Mouse (Mus musculus) C2C12 (cell line): ENCODE measurements around the gene Cfap100. TPM values are rescaled to one million over a fixed set of nuclear protein-coding genes. Genes with fewer than 3 reads are reported as not detected.

ENCODE experiments used
- H3K27me3 ChIP-seq: one replicate; pipeline ENCODE4 v1.6.1; 2011; ENCODE audit not compliant: control insufficient read depth, insufficient read depth, insufficient read length
- H3K36me3 ChIP-seq: one replicate; pipeline ENCODE4 v1.6.1; 2011; ENCODE audit not compliant: control insufficient read depth, insufficient read depth
- H3K4me3 ChIP-seq: one replicate; pipeline ENCODE4 v1.5.1; 2011; ENCODE audit warnings: mild to moderate bottlenecking, control low read depth; ENCODE audit not compliant: poor library complexity, insufficient read depth, severe bottlenecking
- H3K79me2 ChIP-seq: one replicate; pipeline ENCODE4 v1.6.1; 2011; ENCODE audit not compliant: control insufficient read depth, insufficient read depth
- H3K79me3 ChIP-seq: one replicate; pipeline ENCODE4 v1.6.1; 2011; ENCODE audit warnings: low read depth, control low read depth
- H3ac ChIP-seq: one replicate; pipeline ENCODE3; 2011; ENCODE audit warnings: low read depth; ENCODE audit not compliant: control insufficient read depth, insufficient read length
- CEBPB ChIP-seq: IDR thresholded peaks from one replicate; pipeline ENCODE4 v1.6.1; 2011; ENCODE audit warnings: low read depth, mild to moderate bottlenecking, control low read depth, moderate library complexity
- CTCF ChIP-seq: IDR thresholded peaks from one replicate; pipeline ENCODE4 v1.5.1; 2011; ENCODE audit not compliant: control insufficient read depth, insufficient read depth, insufficient read length
- FOSL1 ChIP-seq: IDR thresholded peaks from one replicate; pipeline ENCODE4 v1.8.0; 2011; ENCODE audit warnings: mild to moderate bottlenecking, low read length; ENCODE audit not compliant: poor library complexity, insufficient read depth, severe bottlenecking
- MAX ChIP-seq: IDR thresholded peaks from one replicate; pipeline ENCODE4 v1.6.1; 2011; ENCODE audit warnings: mild to moderate bottlenecking, control low read depth
- MYOD1 ChIP-seq: IDR thresholded peaks from one replicate; pipeline ENCODE4 v1.6.1; 2011; ENCODE audit warnings: low read depth; ENCODE audit not compliant: control insufficient read depth, insufficient read length
- MYOG ChIP-seq: IDR thresholded peaks from one replicate; pipeline ENCODE4 v1.6.1; 2011; ENCODE audit not compliant: control insufficient read depth, insufficient read length; ENCODE audit errors: extremely low read depth
- USF1 ChIP-seq: IDR thresholded peaks from one replicate; pipeline ENCODE4 v1.6.1; 2011; ENCODE audit warnings: low read depth, mild to moderate bottlenecking, control low read depth, moderate library complexity
- polyA plus RNA-seq: library from polyadenylated mRNA; unstranded; fragments of >200 nt; fragmentation: generic; extraction: Trizol; gene quantifications from one replicate; pipeline ENCODE4 v1.2.1, GENCODE M21; 2012; ENCODE audit warnings: missing spikeins

The Cfap100 gene
- polyA plus RNA-seq, 1 experiment: 0.02 TPM

DNA sequence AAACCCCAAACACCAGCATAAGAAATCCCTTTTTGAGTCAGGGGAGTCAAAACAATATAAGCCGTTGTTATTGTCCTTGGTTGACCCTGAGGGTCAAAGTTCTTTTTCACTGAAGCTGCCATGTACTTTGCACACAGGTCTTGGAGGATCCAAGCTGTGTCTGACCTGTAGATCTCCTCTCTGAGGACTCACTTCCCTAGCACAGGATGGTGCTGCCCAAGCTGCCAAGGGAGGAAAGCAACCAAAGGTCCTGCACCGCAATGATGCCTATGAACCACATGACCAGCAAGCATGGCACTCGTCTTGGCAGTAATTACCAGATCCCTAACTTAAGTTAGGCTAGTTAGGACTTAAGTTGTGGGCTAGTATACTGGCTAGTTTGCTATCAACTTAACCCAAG lies 3.2 kb downstream of the Cfap100 start:
- H3K79me2 ChIP-seq: no peaks in the 10 kb centered on the region
- no peaks in the 10 kb centered on the region for H3K79me3 ChIP-seq
- no peaks in the 10 kb centered on the region for H3K36me3 ChIP-seq
- TF ChIP-seq MAX: no peak
- no peak for TF ChIP-seq USF1
- no peak for TF ChIP-seq MYOD1
- no peak for TF ChIP-seq CEBPB
- TF ChIP-seq CTCF: no peak
- no peak for TF ChIP-seq FOSL1
- TF ChIP-seq MYOG: no peak
- no peak overlapping the region for H3ac ChIP-seq
- H3K4me3 ChIP-seq: no peak overlapping the region
- H3K27me3 ChIP-seq: peaks cover 8% of the 10 kb centered on the region

DNA sequence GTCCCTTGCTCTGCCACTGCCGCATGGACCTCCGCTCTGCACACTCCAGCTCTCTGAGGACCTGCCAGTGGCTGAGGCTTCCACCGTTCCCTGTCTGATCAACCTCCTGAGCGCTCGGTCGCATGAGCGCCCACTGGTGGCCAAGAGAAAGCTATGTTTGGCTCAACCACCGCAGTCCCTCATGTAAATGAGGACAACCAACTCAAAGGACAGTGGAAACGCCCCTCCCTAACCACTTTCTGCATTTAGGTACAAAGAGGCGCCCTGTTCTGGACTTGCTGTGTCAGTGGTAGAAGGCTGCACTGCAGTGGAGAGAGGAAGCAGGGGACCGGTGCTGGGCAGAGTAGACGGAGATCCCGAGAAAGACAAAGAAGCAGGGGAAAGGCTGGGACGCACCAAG lies 6.0 kb downstream of the Cfap100 start:
- H3K36me3 ChIP-seq: no peaks in the 10 kb centered on the region
- TF ChIP-seq CTCF (peak; percentile 49), MYOD1 (no peak)
- no peak overlapping the region for H3K4me3 ChIP-seq
- H3K27me3 ChIP-seq: peaks cover 14% of the 10 kb centered on the region
- H3K79me3 ChIP-seq: no peaks in the 10 kb centered on the region
- no peaks in the 10 kb centered on the region for H3K79me2 ChIP-seq
- H3ac ChIP-seq: no peak overlapping the region

DNA sequence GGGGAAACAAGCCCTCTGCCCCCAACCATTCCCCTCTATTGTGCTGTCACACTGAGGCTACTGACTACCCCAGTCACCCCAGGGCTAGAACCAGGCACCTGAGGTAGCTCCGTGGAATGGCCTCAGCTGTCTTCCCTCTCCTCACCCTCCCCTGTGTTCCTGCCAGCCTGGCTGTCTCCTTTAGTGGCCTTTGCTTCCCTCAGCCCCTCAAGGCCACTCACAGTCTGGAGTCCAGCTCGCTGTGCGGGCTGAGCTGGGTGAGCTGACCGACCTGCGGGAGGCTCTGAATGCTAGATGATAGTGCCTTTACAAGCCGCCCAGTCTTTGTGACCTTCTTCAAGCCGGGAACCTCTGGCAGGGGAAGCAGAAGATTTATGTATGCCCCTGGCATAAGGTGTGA lies 16.7 kb downstream of the Cfap100 start:
- Histone ChIP-seq H3K79me2 (no peaks in the 10 kb centered on the region), H3K27me3 (peaks cover 15% of the 10 kb centered on the region), H3K4me3 (no peak overlapping the region), H3K36me3 (no peaks in the 10 kb centered on the region), H3K79me3 (no peaks in the 10 kb centered on the region), H3ac (no peak overlapping the region)
- TF ChIP-seq MAX (no peak), MYOD1 (no peak), MYOG (no peak), USF1 (no peak), CEBPB (no peak), CTCF (no peak), FOSL1 (no peak)

GRCm38 (mm10) chr6:90410972-90411371 lies 17.6 kb downstream of the Cfap100 start:
- no peaks in the 10 kb centered on the region for H3K36me3 ChIP-seq
- no peaks in the 10 kb centered on the region for H3K79me3 ChIP-seq
- no peaks in the 10 kb centered on the region for H3K79me2 ChIP-seq
- no peak overlapping the region for H3ac ChIP-seq
- H3K27me3 ChIP-seq: peaks cover 7% of the 10 kb centered on the region
- no peak overlapping the region for H3K4me3 ChIP-seq
- no peak for TF ChIP-seq FOSL1
- no peak for TF ChIP-seq MAX
- TF ChIP-seq USF1: no peak

DNA sequence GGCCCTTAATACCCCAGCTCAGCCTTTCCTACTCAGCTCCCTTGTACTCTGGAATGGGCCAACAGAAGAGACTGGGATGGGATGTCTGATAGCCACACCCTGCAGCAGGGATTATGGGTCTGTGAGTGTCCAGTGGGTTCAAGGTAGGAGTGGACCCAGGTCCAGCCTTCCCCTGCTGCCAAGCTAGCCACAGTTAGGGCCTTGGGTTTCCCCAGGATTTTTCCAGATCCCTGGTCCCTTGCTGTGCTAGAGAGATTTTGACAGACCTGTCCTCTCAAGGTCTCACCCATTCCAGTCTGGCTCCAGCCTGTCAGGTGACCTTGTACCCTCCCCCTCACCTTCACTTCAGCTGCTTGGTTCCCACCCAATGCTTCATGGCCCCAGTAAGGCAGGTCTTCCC lies 20.0 kb downstream of the Cfap100 start:
- TF ChIP-seq FOSL1 (no peak), USF1 (no peak), CEBPB (no peak), MYOG (no peak), CTCF (no peak), MYOD1 (no peak), MAX (no peak)
- no peaks in the 10 kb centered on the region for H3K27me3 ChIP-seq
- H3K36me3 ChIP-seq: no peaks in the 10 kb centered on the region
- no peak overlapping the region for H3ac ChIP-seq
- no peaks in the 10 kb centered on the region for H3K79me2 ChIP-seq
- no peaks in the 10 kb centered on the region for H3K79me3 ChIP-seq
- H3K4me3 ChIP-seq: no peak overlapping the region

- Histone ChIP-seq H3K79me2 (no peaks in the 10 kb centered on the region), H3K79me3 (no peaks in the 10 kb centered on the region), H3K27me3 (no peaks in the 10 kb centered on the region), H3ac (no peak overlapping the region), H3K4me3 (no peak overlapping the region), H3K36me3 (no peaks in the 10 kb centered on the region)
- TF ChIP-seq MYOG (no peak), CTCF (no peak), CEBPB (no peak), MAX (no peak), MYOD1 (no peak), FOSL1 (no peak), USF1 (no peak)
These were observed 31.3 kb downstream of the Cfap100 start for GRCm38 (mm10) chr6:90397291-90397690.
